Mouse (Mus musculus): ENCODE measurements at regions not wholly inside any gene's neighbourhood (a gene's known extent, or its start where the extent isn't known, plus 50 kb on each side); places are given as distances from the start of the nearest gene placed in this dataset.

DNA sequence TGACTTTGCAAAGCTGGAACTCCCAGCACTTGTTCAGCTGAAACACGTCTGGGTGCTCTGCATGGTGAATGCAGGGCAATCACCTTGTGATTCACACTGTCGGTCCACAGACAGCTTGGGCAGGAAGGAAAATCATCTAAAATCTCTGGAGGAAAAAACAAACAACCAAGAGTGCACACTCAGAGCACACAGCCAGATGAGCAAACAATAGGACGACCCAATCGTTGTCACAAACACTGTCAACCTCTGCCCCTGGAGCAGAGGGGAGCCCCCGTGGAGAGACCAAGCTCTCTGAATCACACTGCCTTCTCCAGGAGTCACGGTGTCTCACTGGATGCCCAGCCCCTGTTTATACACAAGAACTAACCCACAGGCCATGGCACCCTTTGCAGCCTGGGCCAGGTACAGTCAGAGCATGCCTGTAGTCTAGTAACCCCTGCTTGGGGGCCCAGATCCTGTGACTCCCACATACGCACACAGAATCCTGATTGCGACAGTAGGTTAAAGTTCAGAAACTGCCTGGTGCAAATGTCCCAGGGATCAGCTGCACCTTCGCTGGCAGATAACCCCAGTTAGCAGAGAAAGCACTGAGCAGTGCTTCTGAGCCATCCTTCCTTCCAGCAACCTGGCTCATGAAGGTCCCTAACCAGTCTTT is 63.0 kb upstream of the Rreb1 start:
- DNase-seq, result no peak

DNA sequence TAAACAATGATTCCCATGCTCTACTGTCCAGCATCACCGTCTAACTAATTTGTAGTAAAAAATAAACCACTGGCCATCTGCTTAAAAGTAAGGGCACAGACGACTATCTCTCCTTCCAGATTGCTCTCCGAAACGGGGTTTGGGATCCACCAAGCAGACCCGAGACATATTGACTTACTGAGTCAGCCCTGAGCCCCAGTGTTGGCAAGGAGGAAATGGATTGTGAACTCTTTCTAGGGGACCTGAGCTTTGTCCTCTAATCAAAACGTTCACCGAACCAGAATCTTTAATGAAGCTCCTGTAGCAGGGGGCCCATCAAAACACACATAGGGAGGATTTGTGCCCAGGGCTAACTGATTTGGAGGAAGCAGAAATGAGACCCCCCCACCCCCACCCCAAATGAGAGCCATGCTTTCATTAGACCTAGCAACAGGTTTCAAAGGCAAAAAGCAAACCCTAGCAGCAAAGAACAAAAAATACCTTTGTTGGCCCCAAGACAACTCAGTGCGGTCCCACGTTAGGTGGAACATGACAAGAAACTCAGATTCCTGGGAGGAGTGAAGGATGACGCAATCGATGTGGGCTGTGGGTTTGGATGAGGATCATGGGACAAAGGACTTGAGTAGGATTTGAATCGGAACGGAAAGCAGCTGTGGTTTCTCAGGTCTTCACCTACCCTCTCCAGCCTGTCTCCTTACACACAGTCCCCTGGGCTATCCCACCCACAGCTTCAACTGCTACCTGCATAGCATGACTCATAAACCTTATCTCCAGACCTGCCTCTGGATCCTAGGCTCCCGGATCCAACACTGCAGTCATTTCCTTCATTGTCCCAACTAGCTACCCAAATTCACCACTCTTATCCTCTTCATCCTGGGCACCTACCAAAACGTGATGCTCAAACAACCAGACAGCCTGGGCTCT is 62.2 kb upstream of the Rreb1 start:
- DNase-seq, result no peak

DNA sequence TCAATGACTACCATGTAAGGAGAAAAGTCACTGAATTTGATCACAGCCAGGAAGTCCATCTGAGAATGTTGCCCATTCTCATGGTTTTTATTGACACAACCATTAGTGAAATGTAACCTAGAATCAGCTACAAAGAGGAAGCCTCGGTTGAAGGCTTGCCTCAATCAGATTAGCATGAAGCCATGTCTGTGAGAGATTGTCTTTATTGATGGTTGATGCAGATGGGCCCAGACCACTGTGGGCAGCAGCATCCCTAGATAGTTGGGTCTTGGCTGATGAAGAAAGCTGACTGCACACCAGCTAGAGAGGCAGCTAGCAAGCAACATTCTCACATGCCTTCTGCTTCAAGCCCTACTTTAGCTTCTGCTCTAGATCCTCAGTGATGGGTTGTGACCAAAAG is 60.4 kb upstream of the Rreb1 start:
- DNase-seq, result no peak

DNA sequence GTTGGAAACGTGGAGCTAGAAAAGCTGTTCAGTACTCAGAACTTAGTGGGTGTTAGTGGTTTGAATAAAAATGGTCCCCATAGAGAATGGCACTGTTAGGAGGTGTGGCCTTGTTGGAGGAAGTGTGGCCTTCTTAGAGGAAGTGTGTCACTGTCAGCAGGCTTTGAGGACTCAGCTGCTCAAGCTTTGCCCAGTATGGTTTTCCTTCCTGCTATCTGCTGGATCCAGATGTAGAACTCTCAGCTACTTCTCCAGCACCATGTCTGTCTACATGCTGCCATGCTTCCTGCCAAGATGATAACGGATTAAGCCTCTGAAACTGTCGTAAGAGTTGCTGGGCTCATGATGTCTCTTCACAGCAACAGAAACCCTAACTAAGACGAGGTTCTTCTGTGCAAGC is 59.8 kb upstream of the Rreb1 start:
- no peak for DNase-seq
